Mouse (Mus musculus) stomach, postnatal 0 days (tissue): ENCODE results near the gene Gm5751. TPM values are rescaled to one million over a fixed set of nuclear protein-coding genes. Genes with fewer than 3 reads are reported as not detected.
"Not testable (repeated sequence)": the region's sequence is repeated elsewhere in the genome, so short reads cannot be mapped to it uniquely, and the experiment has no call there.

Source experiments
- ATAC-seq: fragments of 200-750 bp; cut with Nextera tagmentation; 2 replicates; pipeline ENCODE4 v1.8.0; 2017; ENCODE audit not compliant: low FRiP score, low TSS enrichment
- DNase-seq: peaks from one replicate; pipeline ENCODE4 v3.0.0-alpha.2; 2016; ENCODE audit warnings: low spot score
- H3K27ac ChIP-seq: fragments of 300-500 bp; sonication (generic); replicated peaks from 2 replicates; pipeline ENCODE4 v1.5.1; 2014; ENCODE audit warnings: mild to moderate bottlenecking, control low read depth
- H3K27me3 ChIP-seq: fragments of 300-500 bp; sonication (generic); 2 replicates; pipeline ENCODE4 v1.6.1; 2014; ENCODE audit warnings: low read length; ENCODE audit not compliant: control insufficient read depth, insufficient read depth
- H3K36me3 ChIP-seq: fragments of 300-500 bp; sonication (generic); 2 replicates; pipeline ENCODE4 v1.6.1; 2014; ENCODE audit warnings: low read length, mixed read lengths; ENCODE audit not compliant: control insufficient read depth, insufficient read depth
- H3K4me1 ChIP-seq: fragments of 300-500 bp; sonication (generic); replicated peaks from 2 replicates; pipeline ENCODE4 v1.6.1; 2014; ENCODE audit warnings: antibody characterized with exemption; ENCODE audit not compliant: control insufficient read depth, insufficient read depth
- H3K4me2 ChIP-seq: fragments of 300-500 bp; sonication (generic); replicated peaks from 2 replicates; pipeline ENCODE4 v1.6.1; 2014; ENCODE audit warnings: low read depth, mild to moderate bottlenecking, control low read depth, moderate library complexity
- H3K4me3 ChIP-seq: fragments of 300-500 bp; sonication (generic); 2 replicates; pipeline ENCODE4 v1.5.1; 2014; ENCODE audit warnings: low read depth, low read length, control low read depth
- H3K9ac ChIP-seq: fragments of 300-500 bp; sonication (generic); 2 replicates; pipeline ENCODE4 v1.6.1; 2014; ENCODE audit warnings: mild to moderate bottlenecking, low read length, control low read depth, mixed read lengths
- H3K9me3 ChIP-seq: fragments of 300-500 bp; sonication (generic); 2 replicates; pipeline ENCODE4 v1.6.1; 2016; ENCODE audit warnings: low read length; ENCODE audit not compliant: control insufficient read depth
- CTCF ChIP-seq: IDR thresholded peaks from 2 replicates; pipeline ENCODE4 v1.5.1; 2016; ENCODE audit warnings: antibody characterized with exemption, low read depth, mild to moderate bottlenecking, moderate library complexity
- EP300 ChIP-seq: optimal IDR thresholded peaks from 2 replicates; pipeline ENCODE3; 2016; ENCODE audit warnings: antibody characterized with exemption
- WGBS: fragments of 180-500 bp; shearing (Covaris S2); extraction: QIAGEN DNeasy Blood & Tissue Kit; methylation state at CpG from one replicate; pipeline ENCODE4 v1.1.7; 2014; 5-methylcytosine and 5-hydroxymethylcytosine counted together
- polyA plus RNA-seq: library from polyadenylated mRNA; unstranded; fragments of >200 nt; fragmentation: Nextera tagmentation; extraction: Ambion mirVana; gene quantifications from 2 replicates; pipeline ENCODE4 v1.2.1, GENCODE M21; 2015

The Gm5751 gene
- not detected in 2 replicates for polyA plus RNA-seq

GRCm38 (mm10) chrX:8873953-8874352 is at the start of gene Gm5751:
Gene Gm5751 (plus strand): TSS chrX:8874253.
- not testable (repeated sequence) for H3K4me2 ChIP-seq, DNase-seq, H3K4me1 ChIP-seq, H3K4me3 ChIP-seq, ATAC-seq, H3K27me3 ChIP-seq, H3K9me3 ChIP-seq, H3K27ac ChIP-seq, H3K36me3 ChIP-seq, H3K9ac ChIP-seq
- WGBS: 81% methylated on average over 3 of the region's 4 CpGs

DNA sequence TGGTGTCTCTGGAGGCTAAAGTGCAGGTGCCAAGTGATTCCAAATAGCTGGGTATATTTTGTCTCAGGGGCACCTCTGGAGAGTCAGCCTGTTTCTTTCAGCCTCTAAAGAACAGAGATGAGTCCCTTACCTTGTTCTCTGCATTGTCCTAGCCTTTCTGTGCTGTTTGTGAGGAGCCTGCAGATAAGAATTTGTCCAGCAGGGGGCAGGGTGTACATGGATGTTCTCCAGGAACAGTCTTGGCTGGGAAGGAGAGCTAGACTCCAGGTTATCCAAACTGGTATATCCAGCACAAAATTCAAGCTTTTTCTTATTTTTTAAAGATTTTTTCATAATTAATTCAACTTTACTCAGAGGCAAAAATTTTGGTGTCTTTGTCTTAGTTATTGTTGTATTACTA is 42.0 kb upstream of the Gm5751 start:
- Histone ChIP-seq H3K9ac (no peak overlapping the region), H3K4me3 (no peak overlapping the region), H3K36me3 (no peaks in the 10 kb centered on the region), H3K27me3 (no peaks in the 10 kb centered on the region), H3K4me2 (no peak overlapping the region), H3K9me3 (no peaks in the 10 kb centered on the region), H3K27ac (no peak overlapping the region), H3K4me1 (no peaks in the 10 kb centered on the region)
- DNase-seq (peak; percentile 48), ATAC-seq (no peak)
- TF ChIP-seq EP300: no peak
- peak; percentile 74 for TF ChIP-seq CTCF

DNA sequence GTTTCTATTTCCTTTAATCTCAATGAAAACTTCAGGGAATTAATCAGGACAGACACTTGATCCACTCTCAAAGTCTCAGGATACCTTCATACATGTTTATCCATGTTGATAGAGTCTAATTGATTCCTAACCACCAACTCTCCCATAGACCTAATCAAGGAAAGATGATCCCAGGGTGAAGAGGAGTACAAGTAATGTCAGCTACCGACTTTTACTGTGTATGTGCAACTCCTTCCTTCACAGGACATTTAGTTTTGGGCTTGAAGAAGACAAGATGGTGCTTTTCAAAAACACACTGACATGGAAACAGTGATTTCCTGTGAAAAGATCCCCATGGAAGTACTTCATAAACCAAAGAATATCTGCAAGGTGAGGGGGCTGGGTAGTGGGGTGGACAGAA is 30.4 kb upstream of the Gm5751 start, which contains the start of gene Gm6592:
Gene Gm6592 (plus strand): TSS at position 301 of the 400 bp plus-strand sequence.
- H3K36me3 ChIP-seq: no peaks in the 10 kb centered on the region
- no peak within 1 kb of the TSS for H3K27ac ChIP-seq
- no peaks in the 10 kb centered on the region for H3K4me1 ChIP-seq
- TF ChIP-seq EP300 (no peak), CTCF (no peak)
- H3K4me2 ChIP-seq: no peak within 1 kb of the TSS
- H3K4me3 ChIP-seq: no peak within 1 kb of the TSS
- DNase-seq (no peak), ATAC-seq (no peak)
- no peaks in the 10 kb centered on the region for H3K27me3 ChIP-seq
- H3K9ac ChIP-seq: no peak within 1 kb of the TSS
- WGBS: 83% methylated on average over 1 of the region's 1 CpGs
- no peaks in the 10 kb centered on the region for H3K9me3 ChIP-seq

DNA sequence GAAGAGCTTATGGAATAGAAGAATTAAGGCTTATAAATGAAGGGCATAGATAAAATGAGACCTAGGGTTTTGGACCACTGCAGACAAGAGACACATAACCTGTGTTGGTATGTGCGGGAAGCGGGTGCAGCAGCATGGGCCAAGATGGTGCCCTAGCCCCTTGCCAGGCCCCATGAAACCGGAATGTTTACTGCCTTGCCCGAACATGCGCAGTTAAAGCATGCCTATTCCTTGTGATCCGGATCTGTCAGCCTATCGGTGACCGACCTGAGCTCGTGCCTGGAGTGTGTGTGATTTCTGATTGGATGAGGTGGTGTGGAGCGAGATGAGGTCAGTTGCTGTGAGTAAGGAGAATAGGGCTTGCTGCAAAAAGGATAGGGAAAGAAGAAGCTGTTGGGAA is 21.6 kb upstream of the Gm5751 start:
- ATAC-seq (no peak), DNase-seq (no peak)
- TF ChIP-seq EP300: no peak
- no peak for TF ChIP-seq CTCF
- no peaks in the 10 kb centered on the region for H3K4me1 ChIP-seq
- no peak overlapping the region for H3K9ac ChIP-seq
- no peak overlapping the region for H3K4me3 ChIP-seq
- H3K4me2 ChIP-seq: no peak overlapping the region
- no peaks in the 10 kb centered on the region for H3K9me3 ChIP-seq
- no peaks in the 10 kb centered on the region for H3K36me3 ChIP-seq
- 86% methylated on average over 10 of the region's 10 CpGs for WGBS
- H3K27me3 ChIP-seq: no peaks in the 10 kb centered on the region
- no peak overlapping the region for H3K27ac ChIP-seq

- not testable (repeated sequence) for H3K36me3 ChIP-seq, H3K4me1 ChIP-seq, H3K9ac ChIP-seq, ATAC-seq, H3K27ac ChIP-seq, H3K4me3 ChIP-seq, H3K4me2 ChIP-seq, H3K27me3 ChIP-seq, H3K9me3 ChIP-seq
- DNase-seq: peak; percentile 76
- 10% methylated on average over 3 of the region's 3 CpGs for WGBS
- peak; percentile 77 for TF ChIP-seq CTCF
Measured at GRCm38 (mm10) chrX:8864331-8864730, 9.7 kb upstream of the Gm5751 start.

DNA sequence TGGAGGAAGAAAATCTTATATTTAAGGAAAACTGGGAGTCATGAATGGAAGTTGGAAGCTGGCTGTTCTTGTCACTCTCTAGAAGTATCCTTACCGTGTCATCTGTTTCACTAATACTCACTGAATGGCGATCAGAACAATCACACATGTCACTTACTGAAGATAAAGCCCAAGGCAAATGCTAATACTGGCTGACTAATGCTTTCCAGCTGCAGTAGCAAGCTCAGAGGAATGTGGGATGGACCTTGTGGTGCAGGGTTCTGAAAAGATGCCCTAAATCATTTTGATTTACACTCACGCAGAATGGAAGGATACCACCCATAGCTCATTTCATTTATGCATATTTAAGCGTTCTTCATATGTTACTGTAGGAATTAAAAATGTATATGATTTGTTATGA is 10.3 kb downstream of the Gm5751 start:
- no peak for DNase-seq
- ATAC-seq: no peak
- Histone ChIP-seq H3K36me3 (no peaks in the 10 kb centered on the region), H3K27ac (no peak overlapping the region), H3K4me2 (no peak overlapping the region), H3K9me3 (no peaks in the 10 kb centered on the region), H3K4me3 (no peak overlapping the region), H3K4me1 (no peaks in the 10 kb centered on the region), H3K27me3 (no peaks in the 10 kb centered on the region), H3K9ac (no peak overlapping the region)
- 71% methylated on average over 4 of the region's 4 CpGs for WGBS
- TF ChIP-seq EP300 (no peak), CTCF (no peak)
